ENCODE assay signal across 12 mouse cellular contexts in the genomic region with DNA sequence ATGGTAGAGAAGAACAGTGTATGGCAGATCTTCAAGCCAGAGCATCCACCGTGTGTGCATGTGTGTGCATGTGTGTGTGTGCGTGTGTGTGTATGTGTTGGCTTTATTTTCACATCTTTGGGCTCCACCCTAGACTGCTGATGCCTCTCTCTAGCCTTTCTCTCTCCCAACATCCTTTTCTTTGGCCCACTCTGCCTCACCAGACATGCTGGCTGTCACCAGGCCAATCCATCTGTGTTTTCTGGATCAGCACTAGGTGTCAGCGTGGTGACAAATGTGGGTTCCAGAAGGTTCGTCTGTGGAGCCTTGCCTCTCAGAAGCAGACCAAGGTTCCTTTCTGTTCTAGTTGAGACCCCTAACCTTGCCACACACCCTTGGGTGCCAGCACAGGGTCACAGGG.
DNase-seq lines count a peak whose midpoint lies in the region; ATAC-seq lines count a peak whose summit lies in the region.
"Had no signal": no experiment of that assay in that cellular context is flagged by ENCODE, and none has a peak within 500 bp of the region (broad histone marks: within the 10 kb centered on the region; RNA-seq: fewer than 3 reads in every experiment).

No protein-coding gene starts in this region.

- peaks cover 3% of the 10 kb centered on the region for H3K36me3 ChIP-seq in heart, embryonic 12.5 days
- H3K36me3 ChIP-seq in neural tube, embryonic 15.5 days, result peaks cover 3% of the 10 kb centered on the region; the same call in 1 of the 2 replicates

- DNase-seq in heart, postnatal 14 days, result peak; percentile 46 to 53
- peak; percentile 46 for DNase-seq in right cerebral cortex, adult 18-20 months
- no peak for DNase-seq in right cerebral cortex, postnatal 36 days (ENCODE audit: low spot score in 2 of 2)
- peak; percentile 85 for DNase-seq in cerebellum, adult 9-10 months
- DNase-seq in layer of hippocampus, postnatal 14 days (ENCODE audit: low spot score in 2 of 2), result peak; percentile 63 to 80
- DNase-seq: adrenal gland, postnatal 25 days; gastrocnemius, postnatal 25 days; kidney, adult 18-20 months had no signal

- 79% methylated on average over 4 of the region's 4 CpGs for WGBS in heart, embryonic 12.5 days
- 84% methylated on average over 4 of the region's 4 CpGs for WGBS in neural tube, embryonic 15.5 days

- no peaks in the 10 kb centered on the region for H3K9me3 ChIP-seq in heart, embryonic 12.5 days (replicated peaks)
- H3K9me3 ChIP-seq in neural tube, embryonic 15.5 days (replicated peaks), result no peaks in the 10 kb centered on the region
- H3K9me3 ChIP-seq: limb, embryonic 13.5 days had no signal

- no peak for ATAC-seq in heart, embryonic 12.5 days (ENCODE audit: insufficient number of reproducible peaks, low FRiP score)
- no peak for ATAC-seq in neural tube, embryonic 15.5 days (ENCODE audit: low FRiP score)
- ATAC-seq: lung, postnatal 0 days had no signal

- H3K27me3 ChIP-seq in heart, embryonic 12.5 days (replicated peaks), result no peaks in the 10 kb centered on the region
- H3K27me3 ChIP-seq in neural tube, embryonic 15.5 days (replicated peaks), result no peaks in the 10 kb centered on the region
- H3K27me3 ChIP-seq: limb, embryonic 13.5 days had no signal

- no peak overlapping the region for H3K27ac ChIP-seq in heart, embryonic 12.5 days (ENCODE audit: poor library complexity, severe bottlenecking)
- H3K27ac ChIP-seq in neural tube, embryonic 15.5 days (replicated peaks), result no peak overlapping the region
- H3K27ac ChIP-seq: limb, embryonic 13.5 days had no signal

- intact Hi-C loops in heart, postnatal 14 days (cut with DNase I), result no loop called here

- H3K4me3 ChIP-seq in heart, embryonic 12.5 days, result no peak overlapping the region
- no peak overlapping the region for H3K4me3 ChIP-seq in neural tube, embryonic 15.5 days (replicated peaks)
- H3K4me3 ChIP-seq: limb, embryonic 13.5 days had no signal

- peaks cover 18% of the 10 kb centered on the region for H3K4me1 ChIP-seq in heart, embryonic 12.5 days (replicated peaks)
- H3K4me1 ChIP-seq in neural tube, embryonic 15.5 days, result peaks cover 21% of the 10 kb centered on the region

- H3K4me2 ChIP-seq in heart, embryonic 12.5 days, result no peak overlapping the region
- no peak overlapping the region for H3K4me2 ChIP-seq in neural tube, embryonic 15.5 days
- H3K4me2 ChIP-seq: limb, embryonic 13.5 days had no signal

- no peak overlapping the region for H3K9ac ChIP-seq in heart, embryonic 12.5 days
- H3K9ac ChIP-seq in neural tube, embryonic 15.5 days (replicated peaks), result no peak overlapping the region
- H3K9ac ChIP-seq: limb, embryonic 13.5 days had no signal

Comparison
In these comparisons a context has a peak if more than half of its experiments do, and no peak if none do; other contexts are left out.
1. DNase-seq: peak in heart, postnatal 14 days (2 of 2), right cerebral cortex, adult 18-20 months (single experiment), cerebellum, adult 9-10 months (single experiment) and layer of hippocampus, postnatal 14 days (2 of 2); none in right cerebral cortex, postnatal 36 days (0 of 2).